Mouse (Mus musculus) B cell, adult 2 months (primary cell): ENCODE data around the gene Tnrc6c.

Experiments
- DNase-seq, 2 experiments: peaks; one replicate each; pipeline ENCODE4 v3.0.0; 2022

The Tnrc6c gene

DNA sequence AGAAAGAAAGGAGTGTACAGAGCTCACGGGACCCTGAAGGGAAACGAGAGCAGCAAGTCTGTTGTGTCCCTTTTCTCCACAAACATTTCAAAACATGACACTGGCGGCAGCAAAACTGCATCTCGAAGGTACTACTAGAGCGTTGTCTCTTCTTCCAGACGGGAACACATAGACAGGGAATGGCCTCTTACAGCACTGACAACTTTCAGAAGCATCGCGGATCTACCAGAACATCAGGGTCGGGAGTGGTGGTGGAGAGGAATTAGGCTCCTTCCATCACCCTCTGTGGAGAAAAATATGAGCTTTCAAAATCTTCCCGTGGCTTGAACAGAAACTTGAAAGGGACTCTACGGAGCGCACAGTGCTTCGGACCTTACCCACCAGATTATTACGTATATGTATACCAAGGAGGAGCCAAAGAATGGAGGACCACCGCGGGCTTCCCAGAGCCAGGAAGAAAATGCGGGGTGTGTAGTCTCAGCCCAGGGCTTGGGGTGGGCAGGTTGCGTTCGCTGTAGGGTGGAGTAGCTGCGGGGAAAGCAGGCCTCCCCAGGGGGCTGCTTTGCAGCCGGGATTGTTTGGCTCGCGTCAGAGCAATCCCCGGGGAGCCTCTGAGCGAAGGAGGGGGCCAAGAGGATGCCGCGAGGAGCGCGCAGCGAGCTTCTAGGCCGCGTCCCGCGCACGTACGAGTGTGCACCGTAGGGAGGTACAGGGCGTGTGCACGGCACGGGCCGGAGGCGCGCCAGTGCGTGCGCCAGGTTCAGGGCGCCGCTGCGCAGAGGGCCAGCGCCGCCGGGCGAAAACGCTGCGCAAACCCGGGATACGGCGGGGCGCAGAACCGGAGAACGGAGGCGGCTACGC, at the start of gene Tnrc6c:
Tnrc6c (plus strand) TSS at position 799 of the 861 bp plus-strand sequence.
- peak; percentile 91 to 92 for DNase-seq

DNA sequence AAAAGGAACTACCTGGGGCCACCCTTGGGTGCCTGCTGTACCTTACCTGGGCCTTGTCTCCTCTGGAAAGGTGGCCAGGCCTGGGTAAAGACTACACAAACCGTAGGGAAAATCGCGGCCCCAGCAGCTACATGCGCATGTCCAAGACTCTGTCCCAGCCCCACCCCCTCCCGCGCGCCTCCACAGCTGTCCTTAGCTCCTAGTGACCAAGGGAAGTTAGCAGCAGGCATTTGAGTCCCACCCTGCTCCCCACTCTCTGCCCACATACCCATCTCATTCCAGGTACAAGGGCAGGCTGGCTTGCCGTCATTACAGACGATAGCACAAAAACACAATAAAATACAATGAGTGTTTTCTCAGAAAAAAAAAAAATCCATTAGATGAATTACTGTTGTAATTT, 48.0 kb upstream of the Tnrc6c start:
- DNase-seq, result no peak

DNA sequence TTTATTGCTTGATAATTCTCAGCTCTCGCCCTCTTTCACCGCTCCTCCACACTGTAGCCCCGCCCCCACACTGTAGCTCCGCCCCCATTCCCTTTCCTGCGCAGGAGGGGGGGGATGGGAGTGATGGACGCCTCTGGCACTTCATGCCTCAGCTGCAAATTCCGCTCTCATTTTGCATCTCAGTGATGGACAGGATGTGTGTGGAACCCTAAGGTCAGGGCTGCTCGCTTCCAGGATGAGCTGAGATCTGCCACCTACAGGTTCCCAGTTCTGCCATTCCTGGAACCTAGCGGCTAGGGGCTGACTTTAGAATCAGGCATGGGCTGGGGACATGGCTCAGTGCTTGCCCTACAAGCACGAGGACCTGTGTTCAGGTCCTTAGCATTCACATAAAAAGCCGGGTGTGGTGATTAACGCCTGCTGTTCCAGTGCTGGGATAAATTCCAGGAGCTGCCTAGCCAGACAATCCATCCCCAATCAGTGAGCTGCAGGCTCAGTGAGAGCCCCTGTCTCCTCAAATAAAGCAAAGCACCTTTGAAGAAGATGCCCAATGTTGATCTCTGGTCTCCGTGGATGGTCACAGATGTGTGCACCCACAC, 47.4 kb upstream of the Tnrc6c start:
- DNase-seq, result no peak

DNA sequence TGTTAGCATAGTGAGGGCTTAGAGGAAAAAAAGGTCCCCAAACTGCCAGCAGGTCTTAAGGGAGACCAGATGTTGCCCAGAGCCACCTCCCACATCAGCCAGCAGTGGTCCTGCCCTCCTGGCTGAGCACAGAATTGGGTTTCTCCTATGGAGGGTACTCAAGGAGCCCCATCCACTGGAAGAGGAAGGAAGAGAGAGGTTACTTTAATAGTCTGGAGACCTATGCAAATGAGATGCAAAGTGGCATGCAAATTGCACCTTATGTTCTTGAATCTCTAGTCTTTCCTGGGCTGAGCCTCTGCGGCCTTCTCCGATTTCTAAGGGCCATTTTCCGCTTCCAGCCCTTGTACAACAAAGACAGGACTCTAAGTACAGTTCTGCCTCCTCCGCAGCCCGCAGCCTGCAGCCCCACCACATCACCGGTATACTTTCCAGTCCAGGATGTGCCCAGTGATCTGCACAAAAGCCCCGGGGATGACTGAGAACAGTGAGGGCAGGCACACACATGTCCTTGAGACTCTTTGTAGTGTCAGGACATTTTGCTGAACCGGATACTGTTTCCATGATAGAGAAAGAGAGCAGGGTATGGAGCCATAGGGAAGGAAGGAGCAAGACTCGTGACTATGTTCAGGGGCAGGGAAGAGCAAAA, 45.8 kb upstream of the Tnrc6c start:
- DNase-seq, result peak; percentile 15 to 16

DNA sequence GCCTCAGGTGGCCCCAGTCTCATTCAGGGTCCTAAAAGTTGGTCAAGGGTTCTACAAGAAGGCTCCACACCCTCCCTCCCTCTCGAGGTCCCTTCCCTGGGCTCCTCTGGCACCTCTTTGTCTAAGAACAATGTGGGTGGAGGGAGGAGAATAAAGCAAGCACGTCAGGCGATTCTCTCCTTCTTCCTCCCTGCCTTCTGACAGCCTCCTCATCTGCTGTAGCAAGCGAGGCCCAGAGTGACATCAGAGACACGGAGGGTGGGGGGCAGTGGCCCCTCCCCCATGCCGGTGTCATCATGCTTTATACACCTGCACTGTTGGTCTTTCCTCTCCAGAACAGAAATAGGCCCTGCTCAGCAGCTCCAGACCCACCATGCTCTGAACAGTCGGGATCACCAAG, 45.1 kb upstream of the Tnrc6c start:
- no peak for DNase-seq

DNA sequence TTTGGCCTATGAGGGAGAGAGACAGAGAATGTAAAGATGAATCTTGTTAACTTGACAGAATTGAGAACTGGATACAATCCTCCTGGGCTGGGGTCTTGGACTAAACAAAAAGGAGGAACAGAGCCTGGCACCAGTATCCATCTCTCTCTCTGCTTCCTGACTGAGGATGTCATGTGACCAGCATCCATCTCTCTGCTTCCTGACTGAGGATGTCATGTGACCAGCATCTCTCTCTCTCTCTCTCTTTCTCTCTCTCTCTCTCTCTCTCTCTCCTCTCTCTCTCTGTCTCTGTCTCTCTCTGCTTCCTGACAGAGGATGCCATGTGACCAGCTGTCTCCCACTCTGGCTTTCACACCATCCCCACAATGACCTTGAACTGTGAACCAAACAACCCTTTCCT, 43.5 kb upstream of the Tnrc6c start:
- no peak for DNase-seq

DNA sequence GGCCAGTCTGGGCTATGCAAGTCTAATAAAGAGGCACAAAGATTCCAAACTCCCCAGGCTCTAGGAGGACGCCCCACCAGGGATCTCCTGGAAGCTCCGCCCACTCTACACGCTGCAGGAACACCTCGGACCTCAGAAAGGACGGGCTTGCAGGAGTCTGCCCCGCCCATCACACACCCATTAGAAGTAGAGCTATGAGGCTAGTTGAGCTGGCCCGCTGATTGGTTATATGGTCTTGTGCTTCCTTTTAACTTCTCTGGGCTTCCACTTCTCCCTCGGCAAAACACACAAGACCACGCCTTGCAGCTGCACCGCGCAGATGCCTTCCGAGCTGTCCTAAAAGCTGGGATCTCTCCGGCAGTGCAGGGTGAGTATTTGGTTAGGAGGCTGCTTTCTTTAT, 43.0 kb upstream of the Tnrc6c start:
- DNase-seq, result peak; percentile 68

DNA sequence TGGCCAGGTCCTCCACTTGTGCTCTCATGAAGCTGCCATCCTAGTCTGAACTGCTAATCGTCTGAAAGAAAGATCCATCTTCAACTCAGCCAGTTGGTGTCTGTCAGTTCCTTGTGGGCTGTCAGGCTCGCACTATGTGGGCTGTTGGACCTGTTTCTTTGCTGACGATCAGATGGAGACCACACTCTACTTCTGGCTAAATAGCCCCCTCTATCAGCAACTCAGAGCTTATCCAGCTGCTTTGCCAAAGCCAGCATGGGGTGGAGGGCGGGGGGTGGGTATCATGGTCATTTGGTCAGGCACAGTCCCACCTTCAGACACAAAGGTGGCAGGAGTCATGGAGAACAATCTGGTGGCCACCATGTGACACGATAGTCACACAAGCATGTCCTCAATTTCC, 42.2 kb upstream of the Tnrc6c start:
- DNase-seq, result no peak

DNA sequence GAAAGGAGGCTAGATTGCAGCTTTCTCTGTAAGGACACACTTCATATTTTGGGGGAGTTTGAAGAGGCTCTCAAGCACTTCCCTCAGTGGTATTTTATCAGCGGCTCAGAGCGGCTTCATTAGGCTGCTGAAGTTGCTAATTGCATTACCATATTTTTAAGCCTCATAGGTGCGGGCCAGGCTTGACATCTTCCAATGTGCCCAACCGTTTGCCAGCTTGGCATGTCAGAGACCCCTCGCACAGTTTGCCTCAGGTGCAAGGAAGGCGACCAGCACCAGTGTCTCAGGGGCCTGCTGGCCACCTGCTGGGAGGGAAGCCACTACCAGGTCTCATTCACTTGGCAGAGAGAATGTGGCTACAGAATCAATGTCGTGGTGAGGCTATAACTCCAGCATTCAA, 41.2 kb upstream of the Tnrc6c start:
- DNase-seq, result no peak

DNA sequence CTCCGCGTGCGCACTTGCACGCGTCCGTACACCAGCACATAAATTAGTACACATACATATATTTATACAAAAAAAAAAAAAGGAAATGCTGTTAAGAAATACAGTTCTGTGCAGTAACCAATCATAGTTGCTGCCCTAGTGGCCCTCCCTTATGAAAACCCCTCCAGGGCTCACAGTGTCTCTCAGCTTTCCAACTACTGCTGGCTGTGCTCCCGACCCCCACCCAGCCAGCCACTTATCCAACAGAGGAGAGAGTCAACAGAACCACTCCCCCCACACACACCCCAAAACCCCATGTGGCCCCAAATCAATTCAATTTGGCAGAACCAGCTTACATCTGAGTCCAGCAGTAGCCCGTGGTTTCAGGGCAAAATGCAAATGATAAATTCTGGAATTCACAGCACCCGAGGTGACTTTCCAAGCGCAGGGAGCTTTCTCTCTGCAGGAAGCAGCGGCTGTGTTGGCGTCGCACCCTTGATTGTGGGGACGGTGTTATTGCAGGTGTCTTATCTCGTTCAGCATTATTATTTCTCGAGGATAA, 36.7 kb upstream of the Tnrc6c start:
- no peak for DNase-seq

DNA sequence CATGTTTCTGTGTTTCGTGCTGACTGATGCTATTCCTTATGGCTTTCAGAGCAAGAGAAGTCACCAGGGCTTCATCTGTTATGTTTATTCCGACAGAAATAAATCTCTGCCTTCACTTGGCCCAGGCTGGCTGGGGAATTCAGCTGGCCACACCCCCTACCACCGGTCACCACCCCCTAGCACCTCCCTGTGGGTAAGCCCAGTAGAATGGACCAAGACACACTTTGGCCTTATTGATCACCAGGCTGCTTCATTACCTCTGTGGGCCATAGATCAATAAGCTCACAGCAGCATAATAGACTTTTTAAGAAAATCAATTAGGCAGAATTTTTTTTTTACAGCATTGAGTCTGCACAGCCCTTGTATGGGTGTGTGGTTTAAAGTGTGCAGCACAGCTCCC, 35.9 kb upstream of the Tnrc6c start:
- DNase-seq, result no peak

DNA sequence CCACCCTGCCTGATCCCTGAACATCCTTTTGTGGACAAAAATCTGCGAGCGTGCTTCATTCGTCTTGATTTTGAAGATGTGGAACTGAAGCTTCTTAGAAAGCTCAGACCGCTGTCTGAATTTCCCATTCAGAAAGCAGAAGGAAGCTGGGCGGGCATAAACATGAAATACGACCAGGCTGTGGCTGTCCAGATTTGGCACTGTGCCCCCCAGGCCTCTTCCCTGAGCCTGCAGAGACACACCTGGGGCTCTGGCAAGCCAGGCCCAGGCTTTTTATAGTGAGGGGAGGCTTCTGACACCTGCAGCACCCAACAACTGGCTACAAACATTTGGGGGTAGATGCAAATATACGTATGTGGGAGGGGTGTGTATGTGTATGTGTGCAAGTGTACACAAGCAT, 35.3 kb upstream of the Tnrc6c start:
- DNase-seq, result peak; percentile 24 to 26

DNA sequence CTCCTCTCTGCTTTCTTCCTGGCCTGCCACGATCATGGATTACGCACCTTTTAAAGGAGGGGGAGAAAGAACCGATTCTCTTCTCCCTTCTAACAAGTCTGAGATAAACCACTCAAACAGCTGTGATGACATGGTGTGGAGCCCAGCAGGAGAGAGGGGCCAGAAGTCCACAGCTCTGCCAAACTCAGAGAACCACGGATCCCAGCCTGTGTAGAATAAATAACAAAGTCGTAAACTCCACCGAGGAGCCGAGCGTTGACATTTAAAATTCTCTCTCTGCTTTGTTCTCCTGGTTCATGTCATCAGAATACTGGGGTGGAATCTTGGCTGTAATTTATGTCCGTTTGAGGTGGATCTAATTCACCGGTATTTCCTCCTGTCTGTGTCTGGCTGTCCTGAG, 34.5 kb upstream of the Tnrc6c start:
- DNase-seq, result no peak

DNA sequence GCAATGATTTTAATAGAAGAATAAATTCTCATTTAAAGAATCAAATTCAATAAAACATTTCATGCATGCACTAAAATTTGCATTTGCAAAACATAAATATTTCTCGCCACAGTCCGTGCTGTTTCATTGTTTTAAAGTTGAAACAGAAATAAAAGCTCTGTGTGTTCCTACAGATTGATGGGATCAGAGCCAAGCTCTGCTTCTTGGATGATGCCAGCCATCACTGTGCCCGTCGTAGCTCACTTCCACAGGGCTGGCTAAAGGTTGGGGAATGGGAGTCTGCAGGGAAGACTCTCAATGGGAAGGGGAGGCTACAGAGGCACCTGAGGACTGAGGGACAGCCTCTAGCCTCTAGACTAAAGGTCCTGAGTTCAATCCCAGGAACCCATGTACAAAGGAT, 28.9 kb upstream of the Tnrc6c start:
- DNase-seq, result no peak

DNA sequence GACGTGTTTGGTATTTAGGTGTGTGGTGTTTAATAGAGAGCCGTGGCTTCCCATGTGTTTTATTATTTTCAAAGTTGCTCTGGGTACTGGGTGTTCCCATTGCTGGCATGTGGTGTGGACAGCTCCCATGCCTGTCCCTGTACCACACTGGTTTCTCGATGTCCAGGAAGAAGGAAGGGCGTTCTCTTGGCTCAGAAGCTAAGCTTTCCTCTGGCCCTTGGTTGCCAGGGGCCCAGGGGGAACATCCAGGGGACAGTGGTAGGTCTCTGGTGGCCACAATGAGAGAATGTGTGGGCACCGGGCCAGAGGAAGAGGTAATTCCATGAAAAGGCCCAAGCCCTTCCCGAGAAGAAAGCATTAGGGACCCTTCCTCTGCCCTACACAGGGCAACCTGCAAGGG, 27.5 kb upstream of the Tnrc6c start:
- no peak for DNase-seq

DNA sequence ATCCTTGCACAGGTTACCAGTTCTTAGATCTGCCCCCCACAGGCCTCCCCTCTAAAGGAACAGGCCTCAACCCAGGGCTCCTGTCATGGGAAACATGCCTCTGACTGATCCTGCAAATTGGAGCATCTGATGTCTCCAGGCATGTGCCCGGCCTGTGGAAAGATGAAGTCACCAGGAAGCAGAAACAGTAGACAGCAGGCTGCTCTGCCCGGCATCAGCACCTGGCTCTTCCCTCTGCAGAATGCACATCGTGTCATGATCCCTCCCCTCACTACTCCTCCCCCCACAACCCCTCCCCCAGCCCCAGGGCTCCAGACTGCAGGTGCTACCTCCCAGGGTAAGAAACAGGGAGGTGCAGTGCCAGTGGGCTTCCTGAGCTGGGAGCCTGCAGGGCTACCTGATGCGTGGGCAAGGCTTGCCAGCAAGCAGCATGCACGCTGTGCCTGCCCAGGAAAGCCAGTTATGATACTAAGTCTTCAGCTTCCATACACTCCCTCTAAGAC, 27.0 kb upstream of the Tnrc6c start:
- no peak for DNase-seq

DNA sequence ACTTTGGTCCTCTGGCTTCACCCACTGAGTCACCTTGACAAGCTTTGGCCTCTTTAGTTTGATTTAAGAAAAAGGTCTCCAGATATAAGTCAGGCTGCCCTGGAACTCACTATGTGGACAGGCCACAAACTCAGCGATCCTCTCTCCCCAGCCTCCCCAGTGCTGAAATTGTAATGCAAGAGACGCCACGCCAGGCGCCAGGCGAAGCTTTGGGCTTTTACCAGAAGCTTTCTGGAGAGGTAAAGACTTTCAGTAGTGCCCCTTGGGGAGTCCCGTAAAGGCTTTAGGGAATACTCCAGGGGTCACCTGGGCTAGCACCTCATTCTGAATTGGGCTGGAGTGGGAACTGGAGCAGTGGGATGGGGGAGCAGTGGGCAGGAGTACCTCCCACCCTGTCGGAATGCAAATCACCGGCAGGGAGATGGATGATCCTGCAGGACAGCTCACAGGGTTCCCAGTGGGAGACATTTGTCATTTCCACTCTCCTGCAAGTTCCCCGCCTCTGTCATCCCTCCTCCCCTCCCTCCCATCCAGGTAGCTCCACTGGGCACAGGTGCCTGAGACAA, 26.3 kb upstream of the Tnrc6c start:
- DNase-seq, result no peak

DNA sequence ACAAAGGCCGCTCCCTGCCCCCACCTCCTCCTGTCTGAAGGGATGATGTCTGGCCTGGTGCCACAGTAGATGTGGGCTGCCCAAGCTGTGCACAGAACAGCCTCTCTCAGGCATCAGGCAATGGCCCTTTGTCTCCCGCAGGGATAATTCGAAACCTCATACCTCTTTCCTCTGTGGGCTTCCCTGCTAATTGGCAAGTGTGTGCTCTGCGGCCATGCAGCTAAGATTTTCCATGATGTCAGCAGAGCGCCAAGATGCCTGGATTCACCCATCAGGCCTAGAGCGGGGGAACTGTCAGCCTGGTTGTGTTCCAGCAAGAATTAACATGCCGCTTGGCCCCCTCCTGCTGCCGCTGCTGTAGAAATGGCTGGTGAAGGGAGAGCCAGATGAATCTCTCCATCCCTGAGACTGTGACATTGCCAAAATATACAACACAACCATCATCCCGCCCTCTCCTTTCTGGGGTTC, 25.7 kb upstream of the Tnrc6c start:
- DNase-seq, result no peak

DNA sequence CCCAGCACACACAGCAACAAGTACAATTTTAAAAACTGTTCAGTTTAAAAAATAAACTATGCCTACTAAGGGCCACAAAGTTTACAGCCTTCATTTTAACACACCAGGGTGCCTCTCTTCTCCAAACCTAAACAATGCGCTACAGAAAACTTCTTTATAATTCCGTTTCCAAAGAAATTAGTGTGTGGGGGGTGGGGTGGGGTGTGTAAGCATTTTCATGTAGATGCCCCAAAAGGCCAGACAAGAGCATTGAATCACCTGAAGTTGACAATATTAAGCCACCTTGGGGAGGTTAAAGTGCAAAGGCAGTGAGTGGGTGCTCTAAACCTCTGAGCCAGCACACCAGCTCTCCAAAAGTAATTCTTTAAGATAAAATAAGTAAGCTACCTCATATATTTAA, 24.2 kb upstream of the Tnrc6c start:
- no peak for DNase-seq

DNA sequence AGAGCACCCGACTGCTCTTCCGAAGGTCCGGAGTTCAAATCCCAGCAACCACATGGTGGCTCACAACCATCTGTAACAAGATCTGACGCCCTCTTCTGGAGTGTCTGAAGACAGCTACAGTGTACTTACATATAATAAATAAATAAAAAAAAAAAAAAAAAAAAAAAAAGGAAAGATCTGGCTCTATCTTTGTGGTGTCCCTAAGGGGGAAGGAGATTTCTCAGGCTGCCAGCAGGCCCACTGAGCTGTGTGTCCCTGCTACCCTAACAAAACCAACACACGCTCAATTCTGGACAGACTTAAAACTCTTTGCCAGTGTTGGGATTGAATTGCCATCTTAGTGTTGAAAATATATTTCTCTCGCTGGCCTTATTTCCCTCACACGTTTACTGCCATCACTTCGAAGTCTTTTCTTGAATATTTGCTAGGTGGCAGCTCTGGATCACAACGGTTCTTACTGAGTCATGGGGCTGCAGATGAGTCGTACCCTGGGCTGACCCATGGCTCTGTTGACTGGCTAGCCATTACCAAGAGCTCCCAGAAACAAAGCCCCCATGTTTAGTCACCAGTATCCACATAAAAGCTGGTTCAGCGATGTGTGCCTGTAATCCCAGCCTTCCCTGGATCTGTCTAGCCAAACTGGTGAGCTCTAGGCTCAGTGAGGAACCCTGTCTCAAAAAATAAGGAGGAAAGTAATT, 23.1 kb upstream of the Tnrc6c start:
- no peak for DNase-seq

DNA sequence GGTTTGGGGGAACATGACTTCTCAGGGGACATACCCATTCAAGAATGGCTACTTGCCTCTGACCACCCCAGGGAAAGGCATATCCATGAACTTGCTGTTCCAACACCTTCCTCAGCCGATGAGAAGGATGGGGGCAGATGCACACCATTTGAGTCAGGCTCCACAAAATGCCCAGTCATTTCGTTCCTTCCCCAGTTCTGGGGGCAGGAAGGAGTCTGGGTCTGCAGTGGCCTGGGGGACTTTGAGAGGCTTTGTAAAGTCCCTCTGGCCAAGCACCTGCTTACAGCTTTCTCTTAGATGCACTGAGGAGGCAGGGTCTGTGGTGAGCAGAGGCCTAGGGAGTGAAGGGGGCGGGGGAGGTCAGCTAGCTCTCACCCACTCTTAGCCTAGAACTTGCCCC, 20.8 kb upstream of the Tnrc6c start:
- no peak for DNase-seq

DNA sequence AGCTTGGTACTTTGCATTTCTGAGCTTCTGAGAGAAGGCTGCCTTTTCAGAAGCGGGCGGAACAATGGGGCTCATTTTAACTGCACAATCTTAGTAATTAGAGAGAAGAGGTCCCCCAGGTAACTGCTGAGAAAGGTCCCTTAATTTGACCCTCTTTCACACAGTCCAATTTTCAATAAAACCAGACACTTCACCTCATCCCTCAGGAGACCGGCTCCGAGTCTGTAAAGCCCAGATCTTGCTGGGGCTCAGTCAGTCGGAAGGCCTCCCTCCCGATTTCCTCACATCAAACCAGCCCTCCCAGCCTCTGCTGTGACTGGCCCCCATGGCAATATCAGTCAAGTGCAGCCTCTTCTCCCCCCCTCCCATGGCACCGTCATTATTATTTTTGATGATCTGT, 15.7 kb upstream of the Tnrc6c start:
- no peak for DNase-seq

DNA sequence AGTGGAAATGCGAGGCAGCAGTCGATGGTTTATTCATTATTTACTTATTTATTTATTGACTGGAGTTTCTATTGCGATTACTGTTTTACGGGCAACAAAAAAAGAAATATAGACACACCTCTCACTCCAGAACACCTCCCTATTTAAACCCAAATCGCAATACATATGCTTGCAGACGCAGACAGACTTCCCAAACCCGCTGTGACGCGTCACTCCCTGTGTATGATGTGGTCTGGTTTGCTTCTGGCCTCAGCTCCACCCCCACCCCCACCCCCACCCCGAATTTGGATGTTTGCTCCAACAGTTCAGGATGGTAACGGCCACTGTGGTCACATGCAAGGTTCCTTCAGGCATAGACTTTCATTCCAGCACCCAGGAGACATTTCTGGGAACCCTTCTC, 15.3 kb upstream of the Tnrc6c start:
- no peak for DNase-seq
